Mouse (Mus musculus): Measurements from ENCODE around the gene Gm20388.

GRCm38 (mm10) chr8:124389495-124389894 lies 4478.9 kb downstream of the Gm20388 start:
- TF ChIP-seq TAL1 (IDR thresholded peaks at IDR 0.05; ENCODE audit: low read length), result no peak
- no peak for TF ChIP-seq GATA1 (IDR thresholded peaks at IDR 0.05; ENCODE audit: low read length)

Data from erythroblast, embryonic 14.5 days (primary cell).